Mouse (Mus musculus) small intestine, adult 2 months (tissue): ENCODE results near the gene Rnf24.

Experiments used
- CTCF ChIP-seq: fragments of 200-500 bp; IDR thresholded peaks from 2 replicates; pipeline ENCODE4 v1.5.1; 2012; ENCODE audit warnings: low read depth, mild to moderate bottlenecking, control low read depth, inconsistent platforms, low read length, moderate library complexity, mixed read lengths; ENCODE audit not compliant: insufficient replicate concordance, insufficient read length; ENCODE audit errors: extremely low read depth
- POLR2A ChIP-seq: fragments of 200-500 bp; IDR thresholded peaks from 2 replicates; pipeline ENCODE4 v1.6.1; 2012; ENCODE audit warnings: low read depth, mild to moderate bottlenecking, control low read depth, inconsistent platforms, low read length, moderate library complexity

GRCm38 (mm10) chr2:131354049-131354448 lies 1.4 kb upstream of the Rnf24 start:
- TF ChIP-seq POLR2A (no peak), CTCF (no peak)
